8 mouse cellular contexts compared by ENCODE assay signal in the genomic region with DNA sequence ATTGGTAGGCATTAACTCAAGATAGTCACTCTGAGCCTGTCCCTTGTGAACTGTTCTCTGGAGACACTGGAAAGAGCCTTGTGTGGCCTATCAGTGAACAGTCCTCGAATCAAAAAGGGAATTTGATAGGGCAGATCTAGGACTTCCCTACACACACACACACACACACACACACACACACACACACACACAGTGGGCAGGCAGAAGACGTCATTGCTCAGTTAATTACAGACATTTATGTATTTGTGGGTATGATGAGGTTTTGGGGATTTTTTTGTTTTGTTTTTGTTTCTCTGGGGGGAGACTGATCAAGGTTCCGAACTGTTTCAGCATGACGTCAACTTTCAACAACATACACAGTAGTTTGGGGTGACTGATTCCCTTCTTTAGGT. TPM values are rescaled to one million over a fixed set of nuclear protein-coding genes. Genes with fewer than 3 reads are reported as not detected.
DNase-seq lines count a peak whose midpoint lies in the region; ATAC-seq and TF ChIP-seq lines count a peak whose summit lies in the region.

No protein-coding gene starts in this region.

- peaks cover 2% of the 10 kb centered on the region for H3K4me1 ChIP-seq in heart, adult 2 months (ENCODE audit: control insufficient read depth, insufficient read depth, low read length)
- H3K4me1 ChIP-seq in E14TG2a.4 (replicated peaks; ENCODE audit: low read depth, low read length), result peaks cover 29% of the 10 kb centered on the region
- H3K4me1 ChIP-seq in hindbrain, embryonic 12.5 days, result peaks cover 28% of the 10 kb centered on the region
- H3K4me1 ChIP-seq in midbrain, embryonic 10.5 days, result peaks cover 43% of the 10 kb centered on the region
- peaks cover 18% of the 10 kb centered on the region for H3K4me1 ChIP-seq in thymus, adult 2 months (replicated peaks; ENCODE audit: control insufficient read depth, insufficient read depth, low read length)

- TF ChIP-seq POLR2A in heart, adult 2 months (IDR thresholded peaks at IDR 0.05; ENCODE audit: insufficient read depth, low read depth, low read length), result no peak
- no peak for TF ChIP-seq POLR2A in thymus, adult 2 months (IDR thresholded peaks at IDR 0.05; ENCODE audit: control insufficient read depth, extremely low read depth, insufficient read depth, low read length, poor library complexity)

- no peaks in the 10 kb centered on the region for H3K9me3 ChIP-seq in E14TG2a.4 (ENCODE audit: low read length)
- H3K9me3 ChIP-seq in hindbrain, embryonic 12.5 days (replicated peaks), result no peaks in the 10 kb centered on the region
- no peaks in the 10 kb centered on the region for H3K9me3 ChIP-seq in midbrain, embryonic 10.5 days (replicated peaks)

- no peaks in the 10 kb centered on the region; the same call in 1 of the 2 replicates for H3K79me2 ChIP-seq in heart, adult 2 months (replicated peaks; ENCODE audit: control insufficient read depth, insufficient read depth, low read length)

- no peak for DNase-seq in heart, adult 2 months
- no peak for DNase-seq in heart, postnatal 4 days
- DNase-seq in midbrain, embryonic 10.5 days (ENCODE audit: low spot score), result no peak
- no peak for DNase-seq in urinary bladder, adult 2 months (ENCODE audit: low spot score)
- DNase-seq in thymus, adult 2 months, result no peak
- no peak for DNase-seq in frontal cortex, postnatal 25 days (ENCODE audit: low spot score in 2 of 2)

- no peak overlapping the region for H3K27ac ChIP-seq in heart, adult 2 months
- H3K27ac ChIP-seq in hindbrain, embryonic 12.5 days, result peak overlapping the region; percentile 93
- H3K27ac ChIP-seq in midbrain, embryonic 10.5 days (replicated peaks), result peak overlapping the region; percentile 95
- H3K27ac ChIP-seq in thymus, adult 2 months (ENCODE audit: control insufficient read depth, insufficient read depth, low read length), result no peak overlapping the region

- H3K9ac ChIP-seq in heart, adult 2 months (ENCODE audit: low read depth, low read length), result peak overlapping the region; percentile 83; the same call in 1 of the 2 replicates
- no peak overlapping the region for H3K9ac ChIP-seq in hindbrain, embryonic 12.5 days

- peak overlapping the region; percentile 96 for H3K4me2 ChIP-seq in hindbrain, embryonic 12.5 days (replicated peaks)

- peak; percentile 44; the same call in 1 of the 2 replicates for ATAC-seq in hindbrain, embryonic 12.5 days (ENCODE audit: low FRiP score)

- no peaks in the 10 kb centered on the region for H3K36me3 ChIP-seq in heart, adult 2 months (ENCODE audit: control insufficient read depth, insufficient read depth, low read length)
- no peaks in the 10 kb centered on the region for H3K36me3 ChIP-seq in E14TG2a.4 (ENCODE audit: insufficient read depth, low read length)
- H3K36me3 ChIP-seq in hindbrain, embryonic 12.5 days, result no peaks in the 10 kb centered on the region
- H3K36me3 ChIP-seq in midbrain, embryonic 10.5 days, result 0 out of 2 replicates have a peak, but pooled peaks cover 5% of the 10 kb centered on the region
- no peaks in the 10 kb centered on the region for H3K36me3 ChIP-seq in thymus, adult 2 months (ENCODE audit: control insufficient read depth, insufficient read depth, low read length)

- TF ChIP-seq EP300 in heart, adult 2 months (IDR thresholded peaks at IDR 0.05; ENCODE audit: insufficient read depth, low read depth, low read length), result no peak

- no peak overlapping the region for H3K4me3 ChIP-seq in heart, adult 2 months
- peak overlapping the region; percentile 83 for H3K4me3 ChIP-seq in E14TG2a.4 (replicated peaks; ENCODE audit: low read length)
- H3K4me3 ChIP-seq in hindbrain, embryonic 12.5 days, result peak overlapping the region; percentile 85
- H3K4me3 ChIP-seq in midbrain, embryonic 10.5 days, result peak overlapping the region; percentile 84
- H3K4me3 ChIP-seq in thymus, adult 2 months (ENCODE audit: control insufficient read depth, insufficient read depth, low read length), result no peak overlapping the region

- intact Hi-C loops in heart, adult 2 months (cut with DNase I), result loop anchor here (2.0 kb wide), 1 partner anchor 21 kb away; a partner anchor contains a TSS

- H3K27me3 ChIP-seq in heart, adult 2 months (ENCODE audit: control insufficient read depth, insufficient read depth, low read length), result peaks cover 2% of the 10 kb centered on the region; the same call in 1 of the 2 replicates
- H3K27me3 ChIP-seq in E14TG2a.4 (ENCODE audit: insufficient read depth, low read length), result peaks cover 21% of the 10 kb centered on the region
- no peaks in the 10 kb centered on the region for H3K27me3 ChIP-seq in hindbrain, embryonic 12.5 days
- peaks cover 32% of the 10 kb centered on the region for H3K27me3 ChIP-seq in midbrain, embryonic 10.5 days (ENCODE audit: low read depth, poor library complexity, severe bottlenecking)
- H3K27me3 ChIP-seq in thymus, adult 2 months (ENCODE audit: control insufficient read depth, insufficient read depth, low read length), result no peaks in the 10 kb centered on the region

- TF ChIP-seq CTCF in heart, adult 2 months (IDR thresholded peaks at IDR 0.05), result no peak
- no peak for TF ChIP-seq CTCF in E14TG2a.4 (conservative IDR thresholded peaks at IDR 0.05; ENCODE audit: low read length)
- TF ChIP-seq CTCF in thymus, adult 2 months (IDR thresholded peaks at IDR 0.05; ENCODE audit: borderline replicate concordance, control insufficient read depth, extremely low read depth, insufficient read depth, low read length, poor library complexity), result no peak

- 74% methylated on average over 4 of the region's 4 CpGs for WGBS in heart, adult 2 months
- WGBS in hindbrain, embryonic 12.5 days, result 77% methylated on average over 4 of the region's 4 CpGs
- WGBS in midbrain, embryonic 10.5 days, result 88% methylated on average over 4 of the region's 4 CpGs
- WGBS in thymus, adult 2 months, result 61% methylated on average over 4 of the region's 4 CpGs

RNA-seq across cellular contexts. Expression of a gene that starts 0.8 kb away (rescaled TPM):
- total RNA-seq in heart, adult 2 months (2021), result 1 to 10 TPM; 6.0 to 7.2 TPM
- polyA plus RNA-seq in heart, adult 2 months (2012; rRNA removed), result 3.0 and 5.7 TPM in 2 replicates
- total RNA-seq in heart, postnatal 4 days (2021), result 10 to 100 TPM; 11.9 to 12.4 TPM
- 44.8 and 47.2 TPM in 2 replicates for polyA plus RNA-seq in hindbrain, embryonic 12.5 days (2016; fragmentation: Nextera tagmentation; extraction: Ambion mirVana)
- polyA plus RNA-seq in midbrain, embryonic 10.5 days (2016; fragmentation: Nextera tagmentation; extraction: Ambion mirVana), result 5.3 and 10.1 TPM in 2 replicates
- 5.0 and 8.3 TPM in 2 replicates for polyA plus RNA-seq in urinary bladder, adult 2 months (2012; rRNA removed)
- 98.7 and 119 TPM in 2 replicates for polyA plus RNA-seq in thymus, adult 2 months (2012; rRNA removed)

RNA-seq across cellular contexts. Expression of a gene that starts 20.3 kb away (rescaled TPM):
- 10 to 100 TPM; 29.2 to 34.1 TPM for total RNA-seq in heart, adult 2 months (2021)
- polyA plus RNA-seq in heart, adult 2 months (2012; rRNA removed), result 45.5 and 80.1 TPM in 2 replicates
- 10 to 100 TPM; 52.8 to 55.5 TPM for total RNA-seq in heart, postnatal 4 days (2021)
- polyA plus RNA-seq in hindbrain, embryonic 12.5 days (2016; fragmentation: Nextera tagmentation; extraction: Ambion mirVana), result 46.6 and 50.6 TPM in 2 replicates
- 37.5 and 40.9 TPM in 2 replicates for polyA plus RNA-seq in midbrain, embryonic 10.5 days (2016; fragmentation: Nextera tagmentation; extraction: Ambion mirVana)
- 89.8 and 104 TPM in 2 replicates for polyA plus RNA-seq in urinary bladder, adult 2 months (2012; rRNA removed)
- 558 and 566 TPM in 2 replicates for polyA plus RNA-seq in thymus, adult 2 months (2012; rRNA removed)

RNA-seq across cellular contexts. Expression of a gene that starts 52.4 kb away (rescaled TPM):
- total RNA-seq in heart, adult 2 months (2021), result not detected
- polyA plus RNA-seq in heart, adult 2 months (2012; rRNA removed), result 0.18 and 0.23 TPM in 2 replicates
- under 1 TPM in 1 of 2 experiments, not detected in 1; 0.05 TPM for total RNA-seq in heart, postnatal 4 days (2021)
- 0.18 and 0.39 TPM in 2 replicates for polyA plus RNA-seq in hindbrain, embryonic 12.5 days (2016; fragmentation: Nextera tagmentation; extraction: Ambion mirVana)
- 0.10 and 0.21 TPM in 2 replicates for polyA plus RNA-seq in midbrain, embryonic 10.5 days (2016; fragmentation: Nextera tagmentation; extraction: Ambion mirVana)
- 0.06 and 0.12 TPM in 2 replicates for polyA plus RNA-seq in urinary bladder, adult 2 months (2012; rRNA removed)
- 0.19 and 0.24 TPM in 2 replicates for polyA plus RNA-seq in thymus, adult 2 months (2012; rRNA removed)

Comparison
In these comparisons a context has a peak if more than half of its experiments do, and no peak if none do; other contexts are left out.
1. H3K27ac ChIP-seq: peak in hindbrain, embryonic 12.5 days (single experiment) and midbrain, embryonic 10.5 days (single experiment); none in heart, adult 2 months (single experiment) and thymus, adult 2 months (single experiment).
2. H3K4me3 ChIP-seq: peak in E14TG2a.4 (single experiment), hindbrain, embryonic 12.5 days (single experiment) and midbrain, embryonic 10.5 days (single experiment); none in heart, adult 2 months (single experiment) and thymus, adult 2 months (single experiment).